Mouse (Mus musculus) embryonic stem cell, embryonic (primary cell): Measurements from ENCODE around the gene Prpf8.

Experiments
- CTCF ChIA-PET, 4 experiments: fragments of 300-600 bp in 2 of 4; fragments of 350-600 bp in 2 of 4; sonication (Branson Sonifier 250); formaldehyde crosslinking; loops; one replicate each; lab custom pipeline; 2022; ENCODE audit warnings: inconsistent platforms in 2 of 4; lab: Charles Lee
- POLR2A ChIA-PET, 4 experiments: fragments of 300-600 bp in 2 of 4; fragments of 350-600 bp in 2 of 4; sonication (Branson Sonifier 250); formaldehyde crosslinking; loops; one replicate each; lab custom pipeline; 2022; ENCODE audit warnings: antibody characterized with exemption in 4 of 4, inconsistent platforms in 1 of 4; lab: Charles Lee

Prpf8 gene

GRCm38 (mm10) chr11:75540710-75541581 is 54.3 kb downstream of the Prpf8 start:
- ChIA-PET POLR2A (interaction anchor here in 3 of 4 experiments (0.9 to 2.8 kb wide), 17 partner anchors 9 to 80 kb away, joined by 3 to 12 read pairs (median 6); partner anchors contain the start of genes Slc43a2 (in 3 of the 3), Prpf8 (in 2 of the 3), Tlcd2 (in 2 of the 3) and Rilp (in 1 of the 3)), CTCF (interaction anchor here in 3 of 4 experiments (1.0 to 2.9 kb wide), 9 partner anchors 9 to 134 kb away, joined by 3 to 10 read pairs (median 3); partner anchors contain the start of gene Rilp (in 1 of the 3))

DNA sequence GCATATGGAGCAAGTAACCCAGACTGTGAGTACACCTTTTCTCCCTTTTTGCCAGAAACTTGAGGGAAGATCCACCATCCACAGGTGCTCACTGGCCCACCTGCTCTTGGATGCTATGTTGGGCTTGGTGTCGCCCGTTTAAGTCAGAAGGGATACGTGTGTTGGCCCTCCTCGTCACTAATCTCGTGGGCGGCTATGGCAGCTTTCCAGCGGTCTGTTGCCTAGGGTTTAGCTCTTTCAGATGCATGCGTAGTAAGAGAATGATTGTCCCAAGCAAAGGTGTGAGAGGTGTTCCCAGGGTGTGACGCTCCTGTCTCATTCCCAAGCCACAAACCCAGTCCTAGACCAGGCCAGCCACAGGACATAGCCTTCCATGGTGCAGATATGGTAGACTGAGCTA is 58.1 kb downstream of the Prpf8 start:
- ChIA-PET CTCF (interaction anchor here in 3 of 4 experiments (0.6 to 2.1 kb wide), 6 partner anchors 13 to 687 kb away, joined by 3 to 6 read pairs (median 4); partner anchors contain the start of gene Slc43a2 (in 1 of the 3)), POLR2A (interaction anchor here in 2 of 4 experiments (0.6 to 2.0 kb wide), 9 partner anchors 8 to 84 kb away, joined by 3 to 8 read pairs (median 4); partner anchors contain the start of gene Prpf8 (in 1 of the 2))

- POLR2A ChIA-PET = interaction anchor here in 2 of 4 experiments (1.6 to 2.0 kb wide), 4 partner anchors 9 to 15 kb away, joined by 4 to 8 read pairs (median 4); partner anchors contain the start of gene Slc43a2 (in 1 of the 2)
- CTCF ChIA-PET = interaction anchor here in 2 of 4 experiments (1.3 to 2.1 kb wide), 3 partner anchors 14 to 27 kb away, joined by 5 to 6 read pairs (median 5); partner anchors contain the start of gene Slc43a2 (in 1 of the 2)
Observed at GRCm38 (mm10) chr11:75546057-75546456, 59.4 kb downstream of the Prpf8 start.

- CTCF ChIA-PET = interaction anchor here in 2 of 4 experiments (1.0 to 1.1 kb wide), 2 partner anchors 9 to 19 kb away, joined by 3 read pairs; no protein-coding TSS in a partner anchor
- POLR2A ChIA-PET = interaction anchor here in 3 of 4 experiments (0.6 to 5.7 kb wide), 10 partner anchors 8 to 624 kb away, joined by 3 to 60 read pairs (median 6); partner anchors contain the start of genes Slc43a2 (in 2 of the 3), Rilp (in 1 of the 3), Smg6 (in 1 of the 3) and Tlcd2 (in 1 of the 3)
Observed at GRCm38 (mm10) chr11:75549658-75550111, 63.1 kb downstream of the Prpf8 start.

GRCm38 (mm10) chr11:75550200-75550946 is 63.8 kb downstream of the Prpf8 start:
- ChIA-PET CTCF (interaction anchor here in 2 of 4 experiments (1.0 to 1.1 kb wide), 2 partner anchors 9 to 20 kb away, joined by 3 read pairs; no protein-coding TSS in a partner anchor), POLR2A (interaction anchor here in 2 of 4 experiments (0.9 to 5.7 kb wide), 9 partner anchors 9 to 89 kb away, joined by 3 to 60 read pairs (median 7); partner anchors contain the start of genes Slc43a2 (in 2 of the 2), Rilp (in 1 of the 2) and Tlcd2 (in 1 of the 2))

- ChIA-PET POLR2A (interaction anchor here in 3 of 4 experiments (0.9 to 5.7 kb wide), 10 partner anchors 10 to 156 kb away, joined by 3 to 60 read pairs (median 4); partner anchors contain the start of genes Slc43a2 (in 2 of the 3), Rilp (in 1 of the 3) and Tlcd2 (in 1 of the 3)), CTCF (interaction anchor here in 2 of 4 experiments (1.5 to 2.0 kb wide), 2 partner anchors 40 kb away, joined by 4 to 5 read pairs; no protein-coding TSS in a partner anchor)
Observed at GRCm38 (mm10) chr11:75551321-75551720, 64.7 kb downstream of the Prpf8 start.

DNA sequence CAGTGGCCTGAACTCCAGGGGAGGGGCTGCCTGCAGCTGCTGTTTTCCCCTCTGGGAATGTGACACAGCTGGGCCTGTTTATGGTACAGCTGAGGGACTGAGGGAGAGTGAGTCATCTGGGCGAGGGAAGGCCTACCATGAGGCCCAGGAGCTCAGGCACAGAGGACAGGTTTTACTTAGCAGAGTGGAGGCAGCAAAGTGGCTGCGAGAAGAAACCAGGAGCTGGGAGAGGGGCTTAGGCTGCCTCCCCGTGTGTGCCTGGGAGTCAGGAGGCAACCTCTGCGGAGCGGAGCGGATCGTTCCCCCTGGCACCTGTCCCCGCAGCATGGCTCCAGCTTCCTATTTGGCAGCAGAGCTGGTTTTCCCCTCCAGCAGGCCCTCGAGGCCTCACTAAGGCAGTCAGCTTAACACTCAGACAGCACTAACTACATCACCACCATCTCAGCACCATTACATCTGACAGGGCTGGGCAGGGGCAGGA is 65.4 kb downstream of the Prpf8 start:
- ChIA-PET CTCF (interaction anchor here in 3 of 4 experiments (0.5 to 2.0 kb wide), 7 partner anchors 15 to 51 kb away, joined by 3 to 5 read pairs (median 4); no protein-coding TSS in a partner anchor), POLR2A (interaction anchor here in 3 of 4 experiments (0.6 to 5.7 kb wide), 16 partner anchors 9 to 155 kb away, joined by 3 to 60 read pairs (median 4); partner anchors contain the start of genes Slc43a2 (in 2 of the 3), Tlcd2 (in 2 of the 3) and Pitpna (in 1 of the 3))

DNA sequence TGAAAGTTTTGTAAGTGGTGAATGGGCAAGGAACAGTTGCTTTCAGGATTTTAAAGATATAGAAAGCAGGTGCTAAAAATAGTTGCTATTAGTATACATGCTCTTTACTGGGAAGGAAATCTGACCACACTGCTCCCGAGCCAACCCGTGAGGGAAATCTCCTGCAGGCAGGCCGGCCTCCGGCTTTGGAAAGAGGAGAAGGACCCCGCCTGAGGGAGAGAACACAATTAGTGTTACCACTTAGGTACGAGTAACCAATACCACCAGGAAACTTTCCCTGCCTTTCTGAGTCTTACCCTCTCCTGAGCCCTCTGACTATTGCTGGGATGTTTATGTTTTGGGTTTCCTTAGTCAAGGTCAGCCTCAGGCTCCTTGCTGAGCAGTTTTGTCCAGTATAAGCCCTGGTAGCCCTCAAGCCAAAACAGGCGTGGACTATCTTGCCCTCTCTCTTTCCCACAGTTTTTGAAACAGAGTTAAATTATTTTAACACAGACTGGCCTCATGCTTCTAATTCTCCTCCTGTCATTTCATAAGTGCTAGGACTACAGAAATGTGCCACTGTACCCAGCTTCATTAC is 66.4 kb downstream of the Prpf8 start:
- ChIA-PET POLR2A (interaction anchor here in 2 of 4 experiments (1.0 to 5.7 kb wide), 6 partner anchors 8 to 77 kb away, joined by 3 to 60 read pairs (median 7); partner anchors contain the start of gene Slc43a2 (in 2 of the 2)), CTCF (interaction anchor here in 2 of 4 experiments (1.2 to 2.0 kb wide), 3 partner anchors 23 to 42 kb away, joined by 3 to 5 read pairs (median 4); no protein-coding TSS in a partner anchor)

GRCm38 (mm10) chr11:75556006-75556405 is 69.4 kb downstream of the Prpf8 start:
- ChIA-PET POLR2A (interaction anchor here in 3 of 4 experiments (0.6 to 1.5 kb wide), 5 partner anchors 17 to 125 kb away, joined by 3 to 5 read pairs (median 3); no protein-coding TSS in a partner anchor), CTCF (interaction anchor here (0.5 to 5.9 kb wide), 16 partner anchors 10 to 420 kb away, joined by 3 to 39 read pairs (median 4); partner anchors contain the start of genes Slc43a2 (in 2 of the 4) and Rilp (in 1 of the 4))

- CTCF ChIA-PET = interaction anchor here (0.6 to 5.9 kb wide), 10 partner anchors 17 to 121 kb away, joined by 3 to 39 read pairs (median 4); partner anchors contain the start of genes Rilp (in 1 of the 4) and Slc43a2 (in 1 of the 4)
- POLR2A ChIA-PET = interaction anchor here in 3 of 4 experiments (0.6 to 2.1 kb wide), 10 partner anchors 11 to 387 kb away, joined by 3 to 10 read pairs (median 3); partner anchors contain the start of genes Pitpna (in 1 of the 3), Rilp (in 1 of the 3), Tlcd2 (in 1 of the 3) and Wdr81 (in 1 of the 3)
Observed at GRCm38 (mm10) chr11:75557142-75557541, 70.5 kb downstream of the Prpf8 start.

DNA sequence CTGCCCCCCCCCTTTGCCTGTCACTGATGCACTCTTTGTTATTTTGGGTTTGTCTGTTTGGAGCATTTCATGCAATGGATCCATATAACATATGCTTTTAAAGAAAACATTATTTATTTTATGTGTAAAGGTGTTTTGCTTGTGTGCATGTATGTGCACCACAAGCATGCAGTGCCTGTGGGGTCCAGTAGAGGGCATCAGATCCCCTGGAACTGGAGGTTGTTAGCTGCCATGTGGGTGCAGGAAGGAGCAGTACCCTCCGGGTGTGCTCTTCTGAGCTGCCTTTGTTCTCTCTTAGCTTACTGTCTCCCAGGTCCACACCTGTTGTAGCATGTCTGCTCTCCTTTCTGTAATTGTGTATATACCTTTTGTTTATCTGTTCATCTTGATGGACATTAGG is 71.5 kb downstream of the Prpf8 start:
- ChIA-PET POLR2A (interaction anchor here in 3 of 4 experiments (0.5 to 2.1 kb wide), 14 partner anchors 10 to 970 kb away, joined by 3 to 12 read pairs (median 4); partner anchors contain the start of genes Slc43a2 (in 3 of the 3), Tlcd2 (in 2 of the 3), Pitpna (in 1 of the 3) and Rilp (in 1 of the 3)), CTCF (interaction anchor here (0.5 to 5.9 kb wide), 20 partner anchors 13 to 167 kb away, joined by 3 to 39 read pairs (median 3); partner anchors contain the start of genes Rilp (in 2 of the 4), Inpp5k (in 1 of the 4) and Slc43a2 (in 1 of the 4))
